Mouse (Mus musculus) layer of hippocampus, postnatal 36 days (tissue): ENCODE results near the gene Mturn. TPM values are rescaled to one million over a fixed set of nuclear protein-coding genes. Genes with fewer than 3 reads are reported as not detected.

ENCODE experiments used
- DNase-seq, 2 experiments: peaks; one replicate each; pipeline ENCODE4 v3.0.0; 2022
- total RNA-seq, 2 experiments: library from RNA; stranded (reverse); gene quantifications; 2 replicates each; pipeline ENCODE4 v1.2.3; 2021

Mturn gene
- total RNA-seq, 2 experiments from 2014 or later, result 144 to 156 TPM

DNA sequence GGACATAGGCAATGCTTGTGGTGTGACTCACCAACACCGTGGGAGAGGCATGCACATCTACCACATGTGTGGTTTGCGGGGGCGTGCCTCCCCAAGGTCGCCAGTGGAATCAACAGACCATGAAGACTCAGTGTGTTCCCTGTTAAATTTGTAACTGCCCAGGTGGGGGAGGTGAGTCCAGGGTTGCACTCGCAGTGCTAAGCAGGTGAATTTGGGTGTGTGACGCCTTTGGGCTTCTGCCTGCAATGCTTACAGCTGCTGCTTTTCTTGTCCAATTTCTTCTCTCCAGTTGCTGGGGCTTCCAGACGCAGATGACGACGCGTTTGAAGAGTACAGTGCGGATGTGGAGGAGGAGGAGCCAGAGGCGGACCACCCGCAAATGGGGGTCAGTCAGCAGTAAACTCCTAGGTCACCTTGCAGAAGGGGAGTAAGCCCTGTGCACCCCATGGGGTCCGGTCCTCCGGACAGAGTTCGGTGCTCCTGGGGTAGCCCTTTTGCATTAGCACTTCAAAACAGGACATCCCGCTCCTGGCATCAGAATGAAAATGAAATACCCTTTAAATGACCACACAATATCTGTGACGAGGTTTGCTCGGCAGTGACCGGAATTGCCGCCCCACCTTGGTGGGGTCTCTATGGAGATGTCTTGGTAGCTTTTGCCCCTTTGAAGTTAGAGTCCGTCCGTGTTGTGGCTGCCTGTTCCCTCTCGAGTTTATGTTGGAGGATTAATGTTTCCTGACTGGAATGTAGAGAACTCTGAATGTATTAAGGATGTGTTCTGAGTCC lies 17.5 kb downstream of the Mturn start:
- no peak for DNase-seq

DNA sequence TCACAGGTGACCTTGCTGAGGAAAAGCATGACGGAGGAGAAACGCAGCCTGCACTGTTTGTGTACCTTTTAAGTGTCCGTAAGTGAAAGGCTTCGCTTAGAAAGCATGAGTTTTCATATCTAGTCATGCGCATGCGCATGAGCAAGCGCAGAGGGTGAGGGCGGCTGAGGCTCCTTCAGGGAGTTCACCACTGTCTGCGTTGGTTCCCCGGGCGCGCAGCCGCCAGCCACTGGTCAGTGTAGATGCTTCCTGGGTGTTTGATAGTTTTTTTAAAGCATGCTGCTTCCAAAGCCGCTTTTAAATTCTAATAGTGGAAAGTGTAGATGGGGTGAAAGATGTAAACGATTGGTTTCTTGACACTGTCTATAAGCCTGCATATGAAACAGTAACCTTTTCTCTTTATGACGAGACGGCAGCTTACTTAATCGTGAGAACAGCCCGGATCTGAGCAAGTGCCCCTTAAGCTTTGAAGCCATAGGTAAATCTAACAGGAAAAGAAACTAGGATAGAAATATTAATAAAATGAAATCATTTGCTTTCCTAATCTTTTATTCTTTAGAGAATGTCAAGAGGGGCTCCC lies 18.1 kb downstream of the Mturn start:
- DNase-seq, result peak; percentile 77 to 81

DNA sequence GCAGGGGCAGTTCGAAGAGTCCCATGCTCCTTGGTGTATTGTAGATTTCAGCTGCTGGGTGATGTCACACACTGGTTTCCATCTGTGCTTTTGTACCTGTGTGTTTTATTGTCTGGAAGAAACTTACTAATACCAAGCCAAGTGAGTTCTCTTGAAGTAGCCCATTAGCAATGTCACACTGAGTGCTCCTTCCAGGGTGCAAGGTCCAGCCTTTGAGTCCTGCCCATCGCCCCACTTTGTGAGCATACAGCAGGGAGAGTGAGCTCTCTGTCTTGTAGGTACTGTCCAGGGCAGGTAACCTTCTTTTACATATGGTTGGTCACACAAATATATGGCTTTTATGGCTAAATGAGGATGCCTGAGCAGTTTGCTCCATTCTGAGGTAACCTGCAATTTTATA lies 19.1 kb downstream of the Mturn start:
- DNase-seq, result no peak

DNA sequence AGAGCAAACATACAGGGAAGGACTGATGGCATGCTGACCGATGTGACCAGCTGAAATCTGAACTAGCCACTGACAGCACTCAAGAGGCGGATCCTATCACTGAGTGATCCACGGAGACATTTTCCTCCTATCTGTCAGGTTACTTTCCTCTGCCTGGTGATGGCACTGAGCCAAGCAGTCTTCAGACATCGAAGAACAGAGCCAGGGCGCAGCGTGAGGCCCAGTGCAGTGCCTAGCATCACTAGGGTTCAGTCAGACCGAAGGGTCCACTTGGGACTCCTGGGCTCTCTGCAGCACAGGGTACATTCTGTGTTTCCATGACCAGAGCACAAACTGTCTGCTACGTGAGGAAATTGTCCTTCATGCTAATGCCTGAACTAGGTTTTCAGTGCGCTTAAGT lies 20.5 kb downstream of the Mturn start:
- no peak for DNase-seq

DNA sequence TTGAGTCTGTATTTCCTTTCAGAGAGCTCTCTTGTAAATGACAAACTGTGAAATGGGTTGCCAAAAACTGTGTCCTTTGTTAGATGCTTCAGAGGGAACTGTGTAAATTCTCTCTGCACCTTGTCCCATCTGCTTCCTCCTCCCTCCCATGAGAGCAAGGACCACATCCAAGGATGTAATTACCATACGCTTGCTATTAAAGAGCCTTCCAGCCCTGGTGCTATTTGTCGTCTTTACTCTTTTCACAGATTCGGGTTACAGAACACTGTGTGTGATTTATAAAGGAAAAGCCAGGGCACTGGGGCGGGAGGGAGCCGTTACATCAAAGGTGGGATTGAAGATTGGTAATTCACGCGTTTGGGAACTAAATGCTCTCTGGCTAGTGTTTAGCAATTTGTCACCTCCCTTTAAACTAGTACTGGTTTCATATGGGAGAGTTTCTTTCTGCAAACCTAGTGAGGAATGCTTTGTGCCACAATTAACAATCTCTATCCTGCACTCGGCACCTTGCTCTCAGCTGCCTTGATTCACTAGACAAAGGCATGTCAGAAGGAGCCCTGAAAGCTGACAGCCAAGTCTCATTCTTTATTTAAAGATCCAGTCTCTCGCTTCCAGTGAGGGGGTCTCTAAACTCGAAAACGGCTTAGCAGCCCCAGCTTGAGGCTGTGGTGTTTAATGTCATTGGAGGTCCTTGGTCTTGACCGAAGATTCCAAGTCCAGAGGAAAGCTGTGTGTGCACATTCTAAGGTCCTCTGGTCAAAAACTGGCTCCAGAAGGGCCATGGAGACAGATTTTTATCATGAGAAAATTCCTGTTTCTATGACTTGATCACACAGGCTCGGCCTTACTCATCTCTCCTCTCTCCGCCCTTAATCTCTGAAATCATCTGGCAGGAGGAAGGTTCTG lies 22.5 kb downstream of the Mturn start:
- no peak for DNase-seq

DNA sequence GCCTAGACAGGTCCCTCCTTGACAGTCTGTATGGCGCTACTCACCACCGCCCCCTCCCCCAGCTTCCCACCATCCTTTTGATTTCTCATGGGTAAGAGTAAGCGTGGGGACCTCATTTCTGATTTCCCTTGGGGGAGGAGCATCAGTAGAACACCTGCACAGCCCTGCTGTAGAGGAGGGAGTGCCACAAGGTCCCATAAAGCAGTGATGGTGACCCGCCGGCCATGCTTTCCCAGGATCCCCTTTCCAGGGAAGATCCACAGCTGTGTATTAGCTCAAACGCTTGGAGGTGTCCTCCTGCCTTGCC lies 23.1 kb downstream of the Mturn start:
- no peak for DNase-seq

DNA sequence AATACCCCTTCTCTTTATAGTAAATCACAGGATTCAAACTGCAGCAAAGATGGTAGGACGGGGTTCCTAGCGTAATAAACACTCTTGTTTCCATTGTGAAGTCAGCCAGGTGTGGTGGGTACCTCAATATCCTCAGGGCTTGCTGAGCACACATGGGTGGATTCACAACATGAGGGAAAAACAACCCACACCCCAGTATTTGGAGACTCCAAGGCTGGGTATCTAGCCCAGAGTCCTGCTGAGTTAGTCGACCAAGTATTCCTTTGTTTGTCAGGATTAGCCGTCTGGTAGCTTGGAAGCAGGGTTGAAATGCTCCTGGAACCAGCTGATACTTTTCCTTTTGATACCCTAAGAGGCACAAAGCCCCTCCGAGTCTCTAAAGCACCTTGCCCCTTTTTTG lies 23.4 kb downstream of the Mturn start:
- no peak for DNase-seq

DNA sequence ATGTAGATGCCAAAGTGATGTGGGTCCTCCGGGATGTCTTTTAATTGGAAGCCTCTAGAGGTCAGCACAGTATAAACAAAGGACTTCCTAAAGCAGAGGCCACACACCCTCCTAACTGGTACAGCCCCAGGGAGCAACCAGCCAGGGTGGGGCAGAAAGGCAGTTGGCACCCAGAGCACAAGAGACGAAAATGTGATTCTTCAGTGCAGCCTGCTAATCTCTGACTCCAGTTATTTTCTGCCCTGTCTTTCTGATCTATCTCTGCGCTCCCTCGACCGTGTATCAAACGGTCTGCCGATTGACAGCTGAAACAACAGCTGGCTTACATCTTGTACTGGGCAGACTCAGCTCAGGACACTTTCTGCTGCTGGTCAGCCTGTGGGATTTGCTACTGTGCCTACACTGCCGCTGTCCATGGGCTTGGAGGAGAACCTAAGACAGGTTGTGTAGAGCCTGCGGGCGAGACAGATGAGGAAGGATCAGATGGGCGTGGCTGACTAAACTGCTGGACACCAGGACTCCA lies 24.0 kb downstream of the Mturn start:
- DNase-seq, result peak in 1 of 2 experiments; percentile 44

DNA sequence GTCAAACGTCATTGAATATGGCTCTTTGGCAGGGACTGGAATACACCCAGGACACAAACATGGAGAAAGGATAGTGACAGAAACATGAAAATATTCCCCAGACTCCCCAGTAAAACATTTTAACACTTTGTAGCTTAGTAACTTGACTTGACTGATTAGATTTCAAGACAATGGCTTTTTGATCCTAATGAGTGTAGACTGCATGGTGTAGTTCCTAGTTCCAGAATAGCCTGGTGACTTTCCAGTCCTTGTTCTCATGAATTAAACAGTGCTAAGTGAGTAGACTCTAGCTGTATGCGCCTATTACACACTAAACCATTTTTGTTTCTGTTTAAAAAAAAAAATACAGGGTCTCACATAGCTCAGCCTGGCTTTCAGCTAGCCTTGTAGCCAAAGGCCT lies 24.7 kb downstream of the Mturn start:
- no peak for DNase-seq

DNA sequence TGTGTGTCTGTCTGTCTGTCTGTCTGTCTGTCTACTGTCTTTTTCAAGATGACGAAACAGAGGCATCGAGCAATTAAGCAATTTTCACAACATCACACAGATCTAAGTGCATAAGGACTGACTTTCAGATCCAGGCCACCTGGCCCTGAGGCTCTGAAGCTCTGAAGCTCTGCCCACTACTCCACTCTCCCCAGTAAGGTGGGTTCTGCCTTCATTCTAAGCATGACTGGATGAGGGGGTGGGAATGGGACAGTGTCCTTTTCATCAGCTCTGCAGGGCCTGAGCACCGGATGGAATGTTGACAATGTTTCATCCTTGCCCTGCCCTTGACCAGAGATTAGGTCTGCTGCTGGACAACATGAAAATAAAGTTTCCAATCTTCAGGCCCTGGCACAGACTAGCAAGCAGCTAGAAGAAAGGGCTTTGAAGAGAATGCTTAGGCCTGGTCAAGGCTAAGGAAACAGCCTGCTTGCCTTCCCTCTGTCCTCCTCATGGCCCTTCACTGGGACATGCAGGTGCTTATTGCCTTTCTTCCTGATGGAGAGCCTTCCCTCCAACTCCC lies 25.3 kb downstream of the Mturn start:
- DNase-seq, result no peak

DNA sequence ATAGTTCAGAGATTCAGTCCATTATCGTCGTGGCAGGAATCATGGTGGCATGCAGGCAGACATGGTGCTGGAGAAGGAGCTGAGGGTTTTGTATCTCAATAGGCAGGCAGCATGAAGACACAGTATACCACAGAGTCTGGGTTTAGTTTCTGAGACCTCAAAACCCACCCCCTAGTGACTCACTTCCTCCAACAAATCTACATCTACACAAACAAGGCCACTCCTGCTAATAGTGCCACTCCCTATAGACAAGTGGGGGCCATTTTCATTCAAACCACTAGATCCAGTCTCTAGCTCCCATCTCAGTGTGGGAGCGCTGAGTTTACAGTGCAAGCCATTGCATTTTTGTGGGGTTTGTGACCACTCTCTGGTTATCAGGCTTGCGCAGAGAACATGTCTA lies 27.2 kb downstream of the Mturn start:
- DNase-seq, result no peak

DNA sequence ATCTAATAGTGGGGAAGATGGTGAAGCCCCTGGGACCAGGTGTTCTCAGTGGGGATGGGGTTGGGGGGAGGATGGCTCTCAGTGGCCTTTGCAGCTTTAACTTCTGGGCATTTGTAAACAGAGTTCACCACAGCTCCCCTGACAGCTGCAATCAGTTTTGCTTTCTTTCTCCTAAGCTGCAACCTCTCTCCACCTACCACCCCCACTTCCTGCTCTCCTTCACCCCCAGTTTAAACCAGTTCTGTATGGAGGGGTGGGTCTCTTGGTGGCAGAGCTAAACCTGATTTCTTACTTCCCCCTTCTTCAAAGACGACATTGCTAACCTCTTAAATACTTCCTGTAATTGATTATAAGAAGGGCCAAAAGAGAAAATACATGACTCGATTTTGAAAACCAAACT lies 34.3 kb downstream of the Mturn start:
- no peak for DNase-seq

DNA sequence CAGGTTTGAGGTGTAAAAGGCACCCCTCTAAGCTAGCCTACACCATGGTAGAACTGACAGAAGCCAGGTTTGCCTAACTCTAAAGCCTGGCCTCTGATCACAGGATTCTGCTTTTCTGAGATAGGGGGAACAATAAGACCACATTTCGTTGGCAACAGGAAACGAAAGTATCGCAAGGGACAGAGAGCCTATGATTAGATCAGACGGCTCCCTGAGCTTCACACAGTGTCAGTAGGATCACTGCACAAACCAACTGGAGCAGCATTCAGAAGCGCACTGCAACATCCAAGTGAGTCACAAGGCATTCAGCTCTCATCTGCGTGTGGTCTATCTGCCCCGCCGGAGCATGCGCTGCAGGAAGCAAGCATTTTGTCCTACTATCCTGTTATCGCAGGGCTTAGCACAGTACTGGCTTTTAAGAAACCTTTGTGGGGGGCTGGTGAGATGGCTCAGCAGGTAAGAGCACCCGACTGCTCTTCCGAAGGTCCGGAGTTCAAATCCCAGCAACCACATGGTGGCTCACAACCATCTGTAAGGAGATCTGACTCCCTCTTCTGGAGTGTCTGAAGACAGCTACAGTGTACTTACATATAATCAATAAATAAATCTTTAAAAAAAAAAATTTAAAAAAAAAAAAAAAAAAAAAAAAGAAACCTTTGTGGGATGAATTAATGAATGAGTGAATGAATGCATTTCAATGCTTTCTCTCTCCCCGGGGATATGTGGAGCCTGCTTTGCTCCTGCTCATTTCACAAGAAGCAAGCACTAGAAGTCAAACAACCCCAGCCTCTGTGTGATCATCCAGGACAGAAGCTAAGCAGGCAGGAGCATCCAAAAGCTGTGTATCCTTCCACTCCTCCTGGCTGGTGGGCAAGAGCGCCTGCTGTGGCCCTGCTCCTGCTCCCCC lies 37.6 kb downstream of the Mturn start:
- DNase-seq, result no peak

DNA sequence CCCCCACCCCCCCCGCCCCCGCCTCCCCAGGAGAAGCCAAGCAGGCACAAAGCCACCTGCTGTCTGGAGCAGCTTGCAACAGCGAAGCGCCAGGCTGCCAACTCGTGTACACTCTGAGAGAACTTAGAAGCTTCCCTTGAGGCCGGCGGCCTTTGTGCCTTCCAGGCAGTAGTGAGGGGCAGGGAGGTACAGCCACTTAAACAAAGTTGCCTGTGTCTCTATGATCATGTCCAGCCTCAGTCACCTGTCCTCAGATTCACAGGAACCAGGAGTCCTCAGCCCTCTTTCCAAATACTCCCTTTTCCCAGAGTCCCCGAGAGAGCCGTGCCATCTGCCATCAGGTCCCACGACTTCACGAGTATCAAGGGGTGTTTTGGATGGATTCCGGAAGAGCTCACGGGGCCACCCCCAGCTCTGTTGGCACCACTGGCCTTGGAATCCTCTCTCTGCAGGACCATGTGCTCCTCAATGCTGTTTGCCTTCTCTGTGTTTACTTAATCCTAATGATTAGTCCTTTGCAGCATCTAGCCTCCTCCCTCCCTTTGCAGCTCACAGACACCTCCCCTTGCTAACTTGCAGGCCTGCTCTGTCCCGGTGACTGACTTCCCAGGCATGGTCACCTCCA lies 38.4 kb downstream of the Mturn start:
- DNase-seq, result peak; percentile 52 to 70

DNA sequence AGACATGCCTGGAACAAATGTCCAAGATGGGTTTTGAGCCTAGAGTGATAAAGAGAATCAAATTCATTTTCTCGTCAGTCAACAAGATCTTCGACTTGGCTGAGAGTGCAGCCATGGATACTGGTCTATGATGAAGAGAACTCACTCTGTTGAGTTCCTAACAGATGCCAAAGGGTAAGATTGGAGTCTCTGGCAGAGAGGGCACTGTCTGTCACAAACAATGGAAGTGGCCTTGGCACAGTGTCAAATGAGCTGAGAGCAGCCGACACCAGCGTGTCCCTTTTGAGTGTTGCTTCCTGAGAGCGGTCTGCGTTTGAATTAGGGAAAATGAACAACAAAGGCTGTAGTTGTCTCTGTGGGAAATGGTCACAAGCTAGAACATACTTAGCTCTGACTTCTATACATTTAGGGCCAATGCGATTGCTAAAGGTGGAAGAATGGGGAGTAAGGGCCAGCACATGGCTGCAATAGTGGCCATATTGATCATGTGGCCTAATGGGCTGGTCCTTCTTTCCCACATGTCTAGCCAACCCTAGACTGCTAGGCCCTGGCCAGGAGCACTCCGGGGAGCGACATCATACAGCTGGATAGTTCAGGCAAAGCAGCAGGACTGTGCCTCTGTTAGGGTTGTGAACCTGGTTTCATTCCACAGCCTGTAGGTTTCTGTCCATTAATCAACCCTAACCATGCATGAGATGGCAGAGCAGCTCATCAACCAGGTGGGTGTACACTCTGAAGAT lies 39.3 kb downstream of the Mturn start:
- peak in 1 of 2 experiments; percentile 8 for DNase-seq

DNA sequence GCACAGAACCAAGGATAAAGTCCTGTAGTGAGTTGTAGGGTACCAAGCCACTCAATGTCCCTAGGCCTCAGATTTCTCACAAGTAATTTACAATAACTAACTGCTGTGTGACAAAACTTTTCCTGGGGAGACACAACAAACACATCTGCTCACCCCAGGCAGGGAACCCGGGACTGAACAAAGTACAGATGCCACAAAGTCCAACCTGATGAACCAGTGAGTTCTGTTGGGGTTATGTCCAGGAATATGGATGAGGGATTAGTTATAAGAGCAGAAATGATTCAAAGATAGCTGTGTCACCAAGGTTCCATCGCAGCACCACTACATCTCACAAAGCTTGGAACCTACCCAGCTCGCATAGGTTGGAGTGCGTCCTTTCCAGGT lies 39.8 kb downstream of the Mturn start:
- DNase-seq, result no peak

DNA sequence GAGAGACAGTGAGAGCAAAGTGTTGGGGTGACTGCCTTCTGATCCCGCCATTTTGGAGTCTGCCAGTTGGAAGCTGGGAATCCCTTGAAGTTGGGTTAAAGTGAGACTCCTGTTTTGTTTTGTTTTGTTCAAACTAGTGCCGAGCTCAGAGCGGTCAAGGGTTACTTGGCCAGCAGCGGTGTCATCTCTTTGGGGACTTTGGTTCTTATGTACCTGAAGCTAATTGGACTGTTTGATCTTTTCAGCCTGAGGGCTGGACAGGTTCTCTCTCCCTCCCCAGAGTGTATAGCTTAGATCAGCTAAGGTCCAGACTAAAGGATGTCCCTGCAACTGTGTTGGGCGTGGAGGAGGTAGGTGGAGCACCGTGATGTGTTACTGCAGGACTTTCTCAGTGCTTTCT lies 44.9 kb downstream of the Mturn start:
- no peak for DNase-seq

DNA sequence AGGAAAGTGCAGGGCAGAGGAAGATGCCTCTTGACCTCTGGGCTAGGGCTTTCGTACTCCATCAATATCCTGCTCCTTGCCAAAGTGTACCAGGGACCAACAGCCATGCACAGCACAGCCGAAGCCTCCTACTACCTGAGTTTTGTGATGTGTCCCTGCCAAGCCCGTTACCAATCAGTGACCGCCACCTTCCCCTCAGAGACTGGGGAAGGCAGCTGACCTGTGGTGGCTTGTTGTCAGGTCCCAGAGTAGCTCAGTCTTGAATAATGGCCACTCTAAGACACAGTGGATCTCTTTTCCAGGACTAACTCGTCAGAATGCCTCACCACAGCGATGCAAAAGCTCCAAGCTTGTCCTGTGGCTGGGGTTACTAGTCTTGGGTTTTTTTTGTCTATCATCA lies 45.4 kb downstream of the Mturn start:
- no peak for DNase-seq

DNA sequence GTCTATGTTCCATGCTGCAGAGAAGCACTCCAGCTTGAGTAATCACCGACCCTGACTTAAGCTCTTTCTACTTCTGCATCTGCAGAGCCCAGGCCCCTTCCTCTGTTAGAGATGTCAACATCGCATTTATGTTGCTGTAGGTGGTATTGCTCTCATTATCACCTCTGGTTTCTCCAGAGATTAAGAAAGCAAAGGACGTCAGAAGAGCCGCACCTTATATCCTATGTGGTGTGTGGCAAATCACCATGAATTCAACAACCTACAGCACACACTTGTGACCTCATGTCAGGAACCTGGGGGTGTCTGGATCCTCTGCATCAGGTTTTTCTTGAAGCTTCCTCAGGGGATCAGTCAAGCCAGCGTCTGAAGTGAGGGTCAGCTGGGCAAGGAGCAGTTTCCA lies 46.0 kb downstream of the Mturn start:
- DNase-seq, result no peak

DNA sequence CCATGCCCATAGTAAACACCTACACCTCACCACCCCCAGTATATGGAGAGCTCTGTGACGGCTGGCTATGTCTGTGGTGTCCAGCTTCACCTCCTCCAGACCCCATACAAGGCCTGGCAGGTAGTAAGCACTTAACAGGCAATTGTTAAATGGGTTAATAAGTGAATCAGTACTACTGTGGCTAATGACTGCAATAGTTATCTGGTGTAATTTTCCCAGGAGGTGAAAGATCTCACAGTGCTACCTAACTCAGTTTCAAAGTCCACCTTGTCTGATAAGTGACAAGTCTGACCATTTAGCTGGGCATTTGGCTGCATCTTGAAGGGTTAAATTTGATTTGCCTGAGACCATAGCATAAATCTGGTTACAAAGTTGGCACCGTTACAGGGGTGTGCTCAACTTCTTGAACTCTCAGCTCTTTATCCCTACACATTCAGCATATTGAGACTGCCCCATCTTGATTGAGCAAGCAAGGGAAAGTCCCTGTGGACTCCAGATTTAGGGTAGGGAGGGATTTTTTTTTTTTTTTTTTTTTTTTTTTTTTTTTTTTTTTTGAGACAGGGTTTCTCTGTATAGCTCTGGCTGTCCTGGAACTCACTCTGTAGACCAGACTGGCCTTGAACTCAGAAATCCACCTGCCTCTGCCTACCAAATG lies 48.2 kb downstream of the Mturn start:
- DNase-seq, result no peak
